Mouse (Mus musculus) C3H10T1/2 (cell line): ENCODE data around the gene Ifi211. TPM values are rescaled to one million over a fixed set of nuclear protein-coding genes. Genes with fewer than 3 reads are reported as not detected.

Source experiments
- polyA plus RNA-seq, 2 experiments: library from polyadenylated mRNA; unstranded; fragments of >200 nt; fragmentation: generic; extraction: Trizol; gene quantifications; one replicate each; pipeline ENCODE4 v1.2.1; 2012; ENCODE audit warnings: missing spikeins in 2 of 2

The Ifi211 gene
- polyA plus RNA-seq, result 1 to 10 TPM in 1 of 2 experiments, under 1 TPM in 1; 0.08 to 1.6 TPM

GRCm38 (mm10) chr1:173912548-173913255, at the start of gene Ifi211:
Gene Ifi211, minus strand, starts transcription at chr1:173913046.

GRCm38 (mm10) chr1:173941924-173942779, 29.3 kb upstream of the Ifi211 start, which contains the start of the genes Mndal and Ifi203:
Gene Mndal, minus strand, starts transcription at chr1:173942491.
Gene Ifi203, minus strand, starts transcription at chr1:173942672.

Other genes starting within 250 kb of the Ifi211 start
- under 1 TPM in 1 of 2 experiments, not detected in 1; 0.05 TPM for gene Ifi208, start 239.4 kb downstream of the Ifi211 start, polyA plus RNA-seq
- gene Ifi207, start 171.3 kb downstream of the Ifi211 start, polyA plus RNA-seq, result under 1 TPM in 1 of 2 experiments, not detected in 1; 0.61 TPM
- gene Ifi204, start 146.1 kb downstream of the Ifi211 start, polyA plus RNA-seq, result 1 to 10 TPM in 1 of 2 experiments, under 1 TPM in 1; 0.60 to 5.7 TPM
- 1 to 10 TPM in 1 of 2 experiments, under 1 TPM in 1; 0.97 to 4.7 TPM for gene Mndal, start 29.4 kb upstream of the Ifi211 start, polyA plus RNA-seq
- gene Ifi203, start 29.6 kb upstream of the Ifi211 start, polyA plus RNA-seq, result 1 to 10 TPM in 1 of 2 experiments, under 1 TPM in 1; 0.63 to 7.4 TPM
- 1 to 10 TPM in 1 of 2 experiments, under 1 TPM in 1; 0.32 to 4.0 TPM for gene Ifi202b, start 69.7 kb upstream of the Ifi211 start, polyA plus RNA-seq
- gene Ifi205, start 118.8 kb upstream of the Ifi211 start, polyA plus RNA-seq, result not detected
- not detected for gene Olfr433, start 127.7 kb upstream of the Ifi211 start, polyA plus RNA-seq
- gene Olfr432, start 136.2 kb upstream of the Ifi211 start, polyA plus RNA-seq, result not detected
- not detected for gene Olfr430, start 153.6 kb upstream of the Ifi211 start, polyA plus RNA-seq
- gene Olfr429, start 171.3 kb upstream of the Ifi211 start, polyA plus RNA-seq, result not detected
- not detected for gene Olfr427, start 183.8 kb upstream of the Ifi211 start, polyA plus RNA-seq
- gene Olfr231, start 208.1 kb upstream of the Ifi211 start, polyA plus RNA-seq, result not detected
- not detected for gene Olfr424, start 218.5 kb upstream of the Ifi211 start, polyA plus RNA-seq
- not detected for gene Olfr420, start 242.6 kb upstream of the Ifi211 start, polyA plus RNA-seq